Mouse (Mus musculus): Measurements from ENCODE around the gene Zfp12.

Gene Zfp12

DNA sequence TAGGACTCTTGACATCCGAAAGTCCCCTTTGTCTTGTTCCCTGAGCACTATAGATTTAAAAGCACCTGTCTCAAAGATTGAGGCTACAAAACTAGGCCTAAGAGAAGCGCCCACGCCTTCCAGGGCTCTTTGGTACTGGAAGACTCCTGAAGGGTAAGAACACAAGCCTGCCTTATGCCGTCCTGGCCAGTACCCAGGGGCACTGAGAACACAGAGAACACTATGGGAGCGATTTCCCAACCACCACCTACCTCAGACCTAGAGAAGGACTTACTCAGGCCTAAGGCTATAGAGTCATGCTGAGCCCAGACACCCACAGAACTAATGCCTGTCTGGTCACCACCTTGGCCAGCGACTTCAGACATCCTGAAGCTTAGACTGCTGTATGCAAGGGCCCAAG is 31.8 kb downstream of the Zfp12 start:
- CTCF ChIA-PET = interaction anchor here (0.6 kb wide), 1 partner anchor 386 kb away, joined by 7 read pairs; no protein-coding TSS in a partner anchor

- CTCF ChIA-PET = no interaction called here
Observed at GRCm38 (mm10) chr5:143268985-143269362, 34.0 kb downstream of the Zfp12 start.

- CTCF ChIA-PET = no interaction called here
Observed at GRCm38 (mm10) chr5:143269363-143270150, 34.6 kb downstream of the Zfp12 start, which contains the start of gene Zfp316. Gene Zfp316 (minus strand): TSS chr5:143270022.

- CTCF ChIA-PET = no interaction called here
Observed at GRCm38 (mm10) chr5:143270151-143270519, 35.2 kb downstream of the Zfp12 start.

GRCm38 (mm10) chr5:143271642-143272041 is 36.7 kb downstream of the Zfp12 start:
- CTCF ChIA-PET = no interaction called here

GRCm38 (mm10) chr5:143272108-143272507 is 37.1 kb downstream of the Zfp12 start:
- CTCF ChIA-PET = no interaction called here

DNA sequence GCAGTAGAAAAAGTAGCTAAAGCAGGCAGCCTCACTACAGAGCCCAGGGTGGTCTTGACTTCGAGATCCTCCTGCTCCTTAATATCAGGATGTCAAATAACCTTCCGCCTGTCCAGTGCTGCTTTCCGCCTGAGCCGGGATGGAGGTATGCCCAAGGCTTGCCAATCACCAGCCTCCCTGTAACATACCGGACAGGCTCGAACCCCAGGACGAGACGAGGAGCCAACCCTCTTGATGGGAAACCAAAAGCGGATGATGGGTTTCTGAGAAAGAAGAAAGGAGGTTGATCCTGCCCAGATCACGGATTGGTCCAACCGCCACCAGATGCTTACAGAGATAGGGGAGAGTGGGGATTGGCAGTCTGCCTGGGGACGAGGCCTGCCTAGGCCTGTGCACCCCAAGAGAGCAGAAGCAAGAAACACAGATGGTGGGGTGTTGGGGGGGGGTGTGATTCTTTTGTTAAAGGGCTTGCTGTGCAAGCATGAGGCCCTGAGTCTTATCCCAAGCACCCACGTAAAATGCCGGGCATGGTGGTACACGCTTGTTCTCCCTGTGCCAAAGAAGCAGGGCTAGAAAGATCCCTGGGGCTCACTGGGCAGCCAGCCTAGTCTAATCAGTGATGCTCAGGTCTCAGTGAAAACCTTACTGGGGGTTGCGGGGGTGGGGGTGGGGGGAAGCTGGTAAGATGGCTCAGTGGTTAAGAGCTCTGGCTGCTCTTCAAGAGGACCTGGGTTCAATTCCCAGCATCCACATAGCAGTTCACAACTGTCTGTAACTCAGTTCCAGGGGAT is 37.8 kb downstream of the Zfp12 start:
- CTCF ChIA-PET = no interaction called here

DNA sequence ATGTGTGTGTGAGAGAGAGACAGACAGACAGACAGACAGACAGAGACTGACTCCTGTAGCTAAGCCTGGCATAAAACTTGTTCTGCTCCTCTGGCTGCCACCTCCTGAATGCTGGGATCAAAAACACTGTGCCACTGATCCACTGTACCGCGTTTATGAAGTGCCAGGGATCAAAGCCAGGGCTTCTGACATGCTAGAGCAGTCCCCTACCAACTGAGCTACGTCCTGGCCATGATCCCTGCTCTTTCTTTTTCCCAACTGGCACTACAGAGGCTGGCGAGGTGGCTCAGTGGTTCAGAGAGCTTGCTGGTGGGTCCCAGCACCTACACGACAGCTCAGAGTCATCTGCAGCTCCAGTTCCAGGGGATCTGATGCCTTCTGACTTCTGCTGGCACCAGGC is 40.8 kb downstream of the Zfp12 start:
- CTCF ChIA-PET = no interaction called here

GRCm38 (mm10) chr5:143279247-143279646 is 44.3 kb downstream of the Zfp12 start:
- CTCF ChIA-PET = no interaction called here

- CTCF ChIA-PET = no interaction called here
Observed at GRCm38 (mm10) chr5:143284762-143285161, 49.8 kb downstream of the Zfp12 start.

DNA sequence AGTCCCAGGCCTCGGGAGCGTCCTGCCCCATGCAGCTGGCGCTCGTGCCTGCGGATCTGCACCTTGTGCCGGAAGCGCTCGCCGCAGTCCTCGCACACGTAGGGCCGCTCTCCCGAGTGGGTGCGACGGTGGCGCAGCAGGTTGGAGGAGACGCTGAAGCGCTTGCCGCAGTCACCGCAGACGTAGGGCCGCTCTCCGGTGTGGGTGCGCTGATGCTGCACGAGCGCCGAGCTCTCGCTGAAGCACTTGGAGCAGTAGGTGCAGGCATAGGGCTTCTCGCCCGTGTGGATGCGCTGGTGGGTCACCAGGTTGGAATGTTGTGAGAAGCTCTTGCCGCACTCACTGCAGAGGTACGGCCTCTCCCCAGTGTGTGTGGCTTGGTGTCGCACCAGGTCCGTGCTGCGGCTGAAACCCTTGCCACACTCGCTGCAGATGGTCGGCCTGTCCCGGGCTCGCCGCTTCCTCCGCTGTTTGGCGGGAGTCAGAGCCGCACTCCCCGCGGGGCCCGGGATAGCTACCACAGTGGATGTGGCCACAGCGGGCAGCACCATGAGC is 52.9 kb downstream of the Zfp12 start:
- CTCF ChIA-PET = no interaction called here

DNA sequence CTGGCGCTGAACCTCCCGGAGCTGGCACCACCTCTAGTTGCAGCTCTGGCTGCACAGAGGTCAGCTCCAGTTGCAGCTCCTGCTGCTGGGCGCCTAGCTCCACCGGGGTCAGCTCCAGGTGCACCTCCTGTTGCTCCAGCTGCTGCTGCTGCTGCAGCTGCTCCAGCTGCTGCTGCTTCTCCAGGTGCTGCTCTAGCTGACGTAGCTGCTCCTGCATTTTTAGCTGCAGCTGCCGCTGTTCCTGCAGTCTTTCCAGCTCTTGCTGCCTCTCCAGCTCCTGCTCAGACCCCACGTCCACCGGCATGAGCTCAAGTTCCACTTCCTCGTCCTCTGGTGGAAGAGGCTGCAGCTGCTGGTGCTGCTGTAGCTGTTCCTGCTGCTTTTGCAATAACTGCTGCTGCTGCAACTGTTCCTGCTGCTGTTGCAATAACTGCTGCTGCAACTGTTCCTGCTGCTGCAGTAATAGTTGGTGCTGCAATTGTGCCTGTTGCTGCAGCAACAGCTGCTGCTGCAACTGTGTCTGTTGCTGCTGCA is 53.5 kb downstream of the Zfp12 start:
- CTCF ChIA-PET = no interaction called here

- CTCF ChIA-PET = no interaction called here
Observed at GRCm38 (mm10) chr5:143289299-143289698, 54.3 kb downstream of the Zfp12 start.

DNA sequence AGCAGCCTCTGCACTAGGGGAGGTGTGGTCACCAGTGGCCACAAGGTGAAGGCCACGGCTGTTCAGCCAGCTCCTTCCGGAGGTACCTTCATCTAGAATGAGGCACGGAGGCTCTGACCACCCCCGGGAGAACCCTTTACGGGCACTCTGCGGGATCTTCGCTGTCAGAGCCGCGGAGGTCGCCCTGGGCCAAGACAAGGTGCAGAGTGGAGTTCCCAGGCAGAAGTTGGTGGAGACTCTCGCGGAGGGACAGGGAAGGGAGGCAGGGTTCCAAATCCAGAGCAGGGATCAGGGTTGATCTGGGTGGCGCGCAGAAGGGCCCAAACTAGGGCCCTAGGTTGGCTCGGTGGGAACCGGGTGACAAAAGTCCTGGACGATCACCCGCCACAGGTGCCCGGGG is 57.9 kb downstream of the Zfp12 start:
- CTCF ChIA-PET = no interaction called here

- CTCF ChIA-PET = no interaction called here
Observed at GRCm38 (mm10) chr5:143293404-143293803, 58.4 kb downstream of the Zfp12 start, which contains the start of gene Zfp853. Gene Zfp853 (minus strand): TSS chr5:143293623.

- CTCF ChIA-PET = no interaction called here
Observed at GRCm38 (mm10) chr5:143294862-143295261, 59.9 kb downstream of the Zfp12 start.

GRCm38 (mm10) chr5:143295330-143295729 is 60.4 kb downstream of the Zfp12 start:
- CTCF ChIA-PET = no interaction called here

GRCm38 (mm10) chr5:143297986-143298385 is 63.0 kb downstream of the Zfp12 start:
- CTCF ChIA-PET = no interaction called here

- CTCF ChIA-PET = no interaction called here
Observed at GRCm38 (mm10) chr5:143298391-143298790, 63.4 kb downstream of the Zfp12 start.

Measured in spleen, embryonic (tissue).